Mouse (Mus musculus) midbrain, embryonic 15.5 days (tissue): ENCODE data around the gene Tspyl2. TPM values are rescaled to one million over a fixed set of nuclear protein-coding genes. Genes with fewer than 3 reads are reported as not detected.
"Not testable (repeated sequence)": the region's sequence is repeated elsewhere in the genome, so short reads cannot be mapped to it uniquely, and the experiment has no call there.

ENCODE experiments used
- ATAC-seq: fragments of 200-750 bp; cut with Nextera tagmentation; replicated peaks from 2 replicates; pipeline ENCODE4 v1.8.0; 2017; ENCODE audit warnings: moderate TSS enrichment
- H3K27ac ChIP-seq: fragments of 300-500 bp; sonication (generic); 2 replicates; pipeline ENCODE4 v1.5.1; 2015; ENCODE audit warnings: mild to moderate bottlenecking, inconsistent platforms
- H3K27me3 ChIP-seq: fragments of 300-500 bp; sonication (generic); replicated peaks from 2 replicates; pipeline ENCODE4 v1.6.1; 2015; ENCODE audit warnings: inconsistent platforms
- H3K36me3 ChIP-seq: fragments of 300-500 bp; sonication (generic); replicated peaks from 2 replicates; pipeline ENCODE4 v1.6.1; 2015; ENCODE audit warnings: inconsistent platforms
- H3K4me1 ChIP-seq: fragments of 300-500 bp; sonication (generic); 2 replicates; pipeline ENCODE4 v1.6.1; 2015; ENCODE audit warnings: inconsistent platforms
- H3K4me2 ChIP-seq: fragments of 300-500 bp; sonication (generic); 2 replicates; pipeline ENCODE4 v1.6.1; 2015; ENCODE audit warnings: inconsistent platforms, mild to moderate bottlenecking, moderate library complexity
- H3K4me3 ChIP-seq: fragments of 300-500 bp; sonication (generic); 2 replicates; pipeline ENCODE4 v1.5.1; 2015; ENCODE audit warnings: mild to moderate bottlenecking, inconsistent platforms
- H3K9ac ChIP-seq: fragments of 300-500 bp; sonication (generic); 2 replicates; pipeline ENCODE4 v1.6.1; 2015; ENCODE audit warnings: mild to moderate bottlenecking, inconsistent platforms
- H3K9me3 ChIP-seq: fragments of 300-500 bp; sonication (generic); 2 replicates; pipeline ENCODE4 v1.6.1; 2016; ENCODE audit warnings: inconsistent platforms
- WGBS: fragments of 180-500 bp; shearing (Covaris S2); methylation state at CpG from one replicate; pipeline ENCODE4 v1.1.7; 2015; ENCODE audit warnings: mixed read lengths; 5-methylcytosine and 5-hydroxymethylcytosine counted together
- polyA plus RNA-seq: library from polyadenylated mRNA; unstranded; fragments of >200 nt; fragmentation: Nextera tagmentation; extraction: Ambion mirVana; gene quantifications from 2 replicates; pipeline ENCODE4 v1.2.1, GENCODE M21; 2015

Tspyl2 gene
- polyA plus RNA-seq, 1 experiment from 2014 or later: 60.4 TPM

GRCm38 (mm10) chrX:152329400-152329799 is 12.8 kb downstream of the Tspyl2 start:
- H3K9me3 ChIP-seq, H3K27ac ChIP-seq, H3K9ac ChIP-seq, H3K4me3 ChIP-seq, ATAC-seq, H3K4me1 ChIP-seq, H3K4me2 ChIP-seq, H3K36me3 ChIP-seq: not testable (repeated sequence)
- peaks cover 19% of the 10 kb centered on the region for H3K27me3 ChIP-seq

- WGBS: 25% methylated on average over 8 of the region's 8 CpGs
- Histone ChIP-seq H3K27ac (peak overlapping the region; percentile 82; the same call in 1 of the 2 replicates), H3K4me1 (peaks cover 7% of the 10 kb centered on the region; the same call in 1 of the 2 replicates), H3K4me3 (peak overlapping the region; percentile 57), H3K36me3 (no peaks in the 10 kb centered on the region), H3K9me3 (no peaks in the 10 kb centered on the region), H3K9ac (no peak overlapping the region), H3K27me3 (peaks cover 18% of the 10 kb centered on the region), H3K4me2 (peak overlapping the region; percentile 51)
- peak; percentile 52 for ATAC-seq
These were observed 14.6 kb downstream of the Tspyl2 start for GRCm38 (mm10) chrX:152327689-152328052.

GRCm38 (mm10) chrX:152326996-152327688 is 15.1 kb downstream of the Tspyl2 start, which contains the start of gene Kantr:
Kantr (minus strand) TSS chrX:152327495.
- Histone ChIP-seq H3K36me3 (no peaks in the 10 kb centered on the region), H3K27ac (peak within 1 kb of the TSS; percentile 82), H3K9me3 (no peaks in the 10 kb centered on the region), H3K9ac (peak within 1 kb of the TSS; percentile 65), H3K4me1 (peaks cover 7% of the 10 kb centered on the region; the same call in 1 of the 2 replicates), H3K4me2 (peak within 1 kb of the TSS; percentile 51), H3K4me3 (peak within 1 kb of the TSS; percentile 57), H3K27me3 (peaks cover 18% of the 10 kb centered on the region)
- WGBS: 15% methylated on average over 29 of the region's 29 CpGs
- ATAC-seq: peak; percentile 99

DNA sequence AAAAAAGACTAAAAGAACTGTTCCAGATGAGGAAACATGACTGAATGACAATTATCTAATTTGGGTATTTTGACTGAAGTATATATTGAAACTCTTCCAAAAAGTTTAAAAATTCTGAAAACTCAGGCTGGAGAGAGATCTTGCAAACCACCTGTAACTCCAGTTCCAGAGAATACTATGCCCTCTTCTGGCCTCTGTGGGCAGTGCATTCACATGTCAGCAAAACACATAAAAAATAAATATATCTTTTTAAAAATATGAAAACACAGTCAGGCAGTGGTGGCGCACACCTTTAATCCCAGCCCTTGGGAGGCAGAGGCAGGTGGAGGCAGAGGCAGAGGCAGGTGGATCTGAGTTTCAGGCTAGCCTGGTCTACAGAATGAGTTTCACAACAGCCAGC is 18.6 kb downstream of the Tspyl2 start:
- Histone ChIP-seq H3K36me3 (no peaks in the 10 kb centered on the region), H3K27ac (no peak overlapping the region), H3K9ac (no peak overlapping the region), H3K4me2 (no peak overlapping the region), H3K9me3 (no peaks in the 10 kb centered on the region), H3K27me3 (peaks cover 14% of the 10 kb centered on the region), H3K4me1 (peaks cover 7% of the 10 kb centered on the region; the same call in 1 of the 2 replicates), H3K4me3 (no peak overlapping the region)
- no peak for ATAC-seq
- 100% methylated on average over 1 of the region's 1 CpGs for WGBS

DNA sequence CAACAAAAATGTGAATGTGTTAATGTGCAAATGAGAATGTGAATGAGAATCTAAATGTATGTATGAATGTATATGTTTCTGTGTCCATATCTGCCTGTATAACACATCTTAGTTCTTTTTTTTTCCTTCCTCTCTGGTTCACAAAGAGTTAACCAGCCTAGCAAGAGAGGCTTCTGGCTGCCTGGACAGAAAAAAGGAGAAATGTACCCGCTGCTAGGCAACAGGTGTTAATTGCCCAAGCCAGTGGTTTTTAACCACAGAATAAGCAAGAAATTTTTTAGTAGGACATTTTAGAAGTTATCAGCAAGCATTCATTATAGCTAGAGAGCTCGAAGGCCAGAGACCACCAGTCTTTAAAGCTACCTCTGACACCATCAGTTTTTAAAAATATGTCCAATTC is 19.4 kb downstream of the Tspyl2 start:
- H3K9me3 ChIP-seq: no peaks in the 10 kb centered on the region
- no peak overlapping the region for H3K4me2 ChIP-seq
- WGBS: 46% methylated on average over 2 of the region's 2 CpGs
- no peak for ATAC-seq
- H3K27ac ChIP-seq: no peak overlapping the region
- peaks cover 7% of the 10 kb centered on the region; the same call in 1 of the 2 replicates for H3K4me1 ChIP-seq
- H3K4me3 ChIP-seq: no peak overlapping the region
- H3K27me3 ChIP-seq: peaks cover 10% of the 10 kb centered on the region
- no peak overlapping the region for H3K9ac ChIP-seq
- no peaks in the 10 kb centered on the region for H3K36me3 ChIP-seq

DNA sequence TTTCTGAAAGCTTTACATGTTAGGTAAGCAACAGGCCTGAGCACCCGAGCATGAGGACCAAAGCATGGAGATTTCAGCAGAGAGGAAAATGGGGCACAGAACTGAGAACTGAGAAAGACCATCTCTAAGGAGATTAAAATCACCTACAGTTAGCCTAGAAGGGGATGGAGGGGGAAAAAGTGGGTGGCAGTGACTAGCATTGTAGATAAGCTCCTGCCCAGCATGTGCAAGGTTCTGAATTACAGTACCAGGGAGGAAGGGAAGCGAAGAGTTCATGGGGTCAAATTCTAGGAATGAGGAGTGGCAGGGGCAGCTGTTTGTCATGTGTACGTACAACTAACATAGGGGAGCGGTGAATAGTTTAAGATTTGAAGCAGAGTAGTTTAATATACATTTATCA is 21.7 kb downstream of the Tspyl2 start:
- ATAC-seq: no peak
- Histone ChIP-seq H3K4me2 (no peak overlapping the region), H3K27ac (no peak overlapping the region), H3K4me1 (no peaks in the 10 kb centered on the region), H3K4me3 (no peak overlapping the region), H3K9me3 (no peaks in the 10 kb centered on the region), H3K36me3 (no peaks in the 10 kb centered on the region), H3K27me3 (peaks cover 10% of the 10 kb centered on the region), H3K9ac (no peak overlapping the region)
- whole genome bisulfite sequencing: 85% methylated on average over 4 of the region's 4 CpGs

GRCm38 (mm10) chrX:152307942-152308341 is 34.3 kb downstream of the Tspyl2 start:
- H3K9ac ChIP-seq: no peak overlapping the region
- no peak overlapping the region for H3K4me2 ChIP-seq
- H3K4me1 ChIP-seq: no peaks in the 10 kb centered on the region
- H3K9me3 ChIP-seq: no peaks in the 10 kb centered on the region
- no peak for ATAC-seq
- H3K4me3 ChIP-seq: no peak overlapping the region
- H3K27ac ChIP-seq: no peak overlapping the region
- 59% methylated on average over 2 of the region's 2 CpGs for WGBS
- no peaks in the 10 kb centered on the region for H3K36me3 ChIP-seq
- peaks cover 8% of the 10 kb centered on the region; the same call in 1 of the 2 replicates for H3K27me3 ChIP-seq

DNA sequence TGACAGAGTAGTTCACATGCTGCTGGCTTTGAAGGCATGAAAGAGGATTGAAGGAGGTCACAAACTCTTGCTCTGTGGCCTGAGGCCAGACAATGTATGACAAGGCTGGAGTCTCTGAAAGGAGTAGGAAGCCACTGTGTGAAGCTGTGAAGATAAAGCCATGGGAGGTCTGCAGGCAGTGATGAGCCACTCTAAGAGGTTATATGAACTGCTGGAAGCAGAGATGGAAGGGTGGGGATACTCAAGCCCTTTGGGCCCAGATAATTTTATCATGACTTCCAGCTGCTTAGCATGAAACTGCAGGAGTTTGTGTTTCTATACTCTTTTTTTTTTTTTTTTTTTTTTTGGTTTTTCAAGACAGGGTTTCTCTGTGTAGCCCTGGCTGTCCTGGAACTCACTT is 34.9 kb downstream of the Tspyl2 start:
- no peaks in the 10 kb centered on the region for H3K4me1 ChIP-seq
- no peak overlapping the region for H3K9ac ChIP-seq
- no peak for ATAC-seq
- no peak overlapping the region for H3K4me2 ChIP-seq
- H3K27me3 ChIP-seq: peaks cover 8% of the 10 kb centered on the region; the same call in 1 of the 2 replicates
- no peak overlapping the region for H3K27ac ChIP-seq
- H3K36me3 ChIP-seq: no peaks in the 10 kb centered on the region
- no peaks in the 10 kb centered on the region for H3K9me3 ChIP-seq
- H3K4me3 ChIP-seq: no peak overlapping the region

- 65% methylated on average over 2 of the region's 2 CpGs for WGBS
- H3K27me3 ChIP-seq: peaks cover 8% of the 10 kb centered on the region; the same call in 1 of the 2 replicates
- H3K9ac ChIP-seq: no peak overlapping the region
- no peaks in the 10 kb centered on the region for H3K9me3 ChIP-seq
- no peaks in the 10 kb centered on the region for H3K4me1 ChIP-seq
- no peak overlapping the region for H3K4me3 ChIP-seq
- no peak for ATAC-seq
- no peaks in the 10 kb centered on the region for H3K36me3 ChIP-seq
- no peak overlapping the region for H3K27ac ChIP-seq
- H3K4me2 ChIP-seq: no peak overlapping the region
These were observed 36.0 kb downstream of the Tspyl2 start for GRCm38 (mm10) chrX:152306224-152306623.

- not testable (repeated sequence) for H3K9me3 ChIP-seq, H3K27ac ChIP-seq, H3K27me3 ChIP-seq, H3K9ac ChIP-seq, H3K4me2 ChIP-seq, H3K36me3 ChIP-seq, ATAC-seq, H3K4me1 ChIP-seq, H3K4me3 ChIP-seq
- 65% methylated on average over 1 of the region's 1 CpGs for WGBS
These were observed 55.2 kb downstream of the Tspyl2 start for GRCm38 (mm10) chrX:152287026-152287425.

Other genes starting within 250 kb of the Tspyl2 start
- gene Iqsec2, start 198.2 kb downstream of the Tspyl2 start, polyA plus RNA-seq: 4.8 and 6.3 TPM in 2 replicates
- 38.6 and 38.9 TPM in 2 replicates for gene Kdm5c, start 109.4 kb downstream of the Tspyl2 start, polyA plus RNA-seq
- gene Kantr, start 14.9 kb downstream of the Tspyl2 start, polyA plus RNA-seq: 33.3 and 38.9 TPM in 2 replicates
- 11.1 and 13.6 TPM in 2 replicates for gene Gpr173, start 26.3 kb upstream of the Tspyl2 start, polyA plus RNA-seq
- gene Cldn34a, start 220.9 kb upstream of the Tspyl2 start, polyA plus RNA-seq: not detected in 2 replicates